Mouse (Mus musculus): ENCODE measurements around the gene Grin2b.

GRCm38 (mm10) chr6:136041821-136042220 is 131.5 kb downstream of the Grin2b start:
- no peak for TF ChIP-seq CTCF (IDR thresholded peaks at IDR 0.05; ENCODE audit: low read depth)
- TF ChIP-seq EP300 (IDR thresholded peaks at IDR 0.05; ENCODE audit: low read depth) = no peak

Measured in liver, postnatal 0 days (tissue).